Mouse (Mus musculus) small intestine, adult 2 months (tissue): Measurements from ENCODE around the gene Fbxo42. TPM values are rescaled to one million over a fixed set of nuclear protein-coding genes. Genes with fewer than 3 reads are reported as not detected.

Experiments
- H3K27ac ChIP-seq: fragments of 200-500 bp; 2 replicates; pipeline ENCODE4 v1.5.1; 2012; ENCODE audit warnings: low read depth, low read length, control low read depth, inconsistent platforms; ENCODE audit not compliant: insufficient read depth
- H3K27me3 ChIP-seq: fragments of 200-500 bp; 2 replicates; pipeline ENCODE4 v1.6.1; 2012; ENCODE audit warnings: mild to moderate bottlenecking, moderate library complexity, low read length, inconsistent platforms; ENCODE audit not compliant: control insufficient read depth, insufficient read depth
- H3K36me3 ChIP-seq: fragments of 200-500 bp; 2 replicates; pipeline ENCODE4 v1.6.1; 2012; ENCODE audit warnings: mild to moderate bottlenecking, low read length, control low read depth, inconsistent platforms; ENCODE audit not compliant: control insufficient read depth, insufficient read depth
- H3K4me1 ChIP-seq: fragments of 200-500 bp; 2 replicates; pipeline ENCODE4 v1.6.1; 2012; ENCODE audit warnings: low read length, inconsistent platforms, mixed read lengths; ENCODE audit not compliant: control insufficient read depth, insufficient read depth, insufficient read length
- H3K4me3 ChIP-seq: fragments of 200-500 bp; 2 replicates; pipeline ENCODE4 v1.5.1; 2012; ENCODE audit warnings: low read depth, mild to moderate bottlenecking, control low read depth, inconsistent platforms, low read length, moderate library complexity
- CTCF ChIP-seq: fragments of 200-500 bp; IDR thresholded peaks from 2 replicates; pipeline ENCODE4 v1.5.1; 2012; ENCODE audit warnings: low read depth, mild to moderate bottlenecking, control low read depth, inconsistent platforms, low read length, moderate library complexity, mixed read lengths; ENCODE audit not compliant: insufficient replicate concordance, insufficient read length; ENCODE audit errors: extremely low read depth
- POLR2A ChIP-seq: fragments of 200-500 bp; IDR thresholded peaks from 2 replicates; pipeline ENCODE4 v1.6.1; 2012; ENCODE audit warnings: low read depth, mild to moderate bottlenecking, control low read depth, inconsistent platforms, low read length, moderate library complexity
- WGBS: fragments of 180-500 bp; shearing (Covaris S2); methylation state at CpG from one replicate; pipeline ENCODE4 v1.1.7; 2018; 5-methylcytosine and 5-hydroxymethylcytosine counted together
- polyA plus RNA-seq: library from polyadenylated mRNA; depleted of rRNA; stranded (reverse); fragments of >200 nt; gene quantifications from 2 replicates; pipeline ENCODE4 v1.2.3, GENCODE M21; 2012

Gene Fbxo42
- polyA plus RNA-seq, 1 experiment, result 13.1 TPM

GRCm38 (mm10) chr4:141113831-141114230 is 33.9 kb upstream of the Fbxo42 start:
- Histone ChIP-seq H3K27me3 (no peaks in the 10 kb centered on the region), H3K4me3 (no peak overlapping the region), H3K36me3 (peaks cover 49% of the 10 kb centered on the region), H3K27ac (no peak overlapping the region), H3K4me1 (peaks cover 3% of the 10 kb centered on the region; the same call in 1 of the 2 replicates)
- WGBS, result 66% methylated on average over 7 of the region's 7 CpGs
- TF ChIP-seq POLR2A (no peak), CTCF (no peak)

GRCm38 (mm10) chr4:141114521-141114981 is 33.2 kb upstream of the Fbxo42 start:
- TF ChIP-seq POLR2A (no peak), CTCF (no peak)
- H3K27ac ChIP-seq, result peak overlapping the region; percentile 26; the same call in 1 of the 2 replicates

GRCm38 (mm10) chr4:141115398-141115797 is 32.3 kb upstream of the Fbxo42 start:
- Histone ChIP-seq H3K4me1 (peaks cover 3% of the 10 kb centered on the region; the same call in 1 of the 2 replicates), H3K27ac (no peak overlapping the region), H3K36me3 (peaks cover 49% of the 10 kb centered on the region), H3K27me3 (no peaks in the 10 kb centered on the region), H3K4me3 (no peak overlapping the region)
- no peak for TF ChIP-seq CTCF
- TF ChIP-seq POLR2A, result no peak
- WGBS, result 83% methylated on average over 8 of the region's 8 CpGs

More at GRCm38 (mm10) chr4:141114521-141114981, 33.2 kb upstream of the Fbxo42 start:
- peaks cover 3% of the 10 kb centered on the region; the same call in 1 of the 2 replicates for H3K4me1 ChIP-seq
- WGBS, result 84% methylated on average over 6 of the region's 6 CpGs
- no peaks in the 10 kb centered on the region for H3K27me3 ChIP-seq
- peaks cover 49% of the 10 kb centered on the region for H3K36me3 ChIP-seq
- no peak overlapping the region for H3K4me3 ChIP-seq

GRCm38 (mm10) chr4:141118691-141119090 is 29.0 kb upstream of the Fbxo42 start:
- Histone ChIP-seq H3K4me1 (peaks cover 5% of the 10 kb centered on the region; the same call in 1 of the 2 replicates), H3K27me3 (no peaks in the 10 kb centered on the region), H3K36me3 (peaks cover 37% of the 10 kb centered on the region), H3K27ac (no peak overlapping the region), H3K4me3 (no peak overlapping the region)
- 60% methylated on average over 4 of the region's 4 CpGs for WGBS
- TF ChIP-seq POLR2A, result no peak
- no peak for TF ChIP-seq CTCF

- Histone ChIP-seq H3K4me1 (peaks cover 2% of the 10 kb centered on the region; the same call in 1 of the 2 replicates), H3K36me3 (peaks cover 22% of the 10 kb centered on the region), H3K27ac (no peak overlapping the region), H3K4me3 (no peak overlapping the region), H3K27me3 (no peaks in the 10 kb centered on the region)
- WGBS, result 43% methylated on average over 11 of the region's 11 CpGs
- TF ChIP-seq POLR2A (no peak), CTCF (peak; percentile 53; the same call in 1 of the 2 replicates)
Observed at GRCm38 (mm10) chr4:141120700-141121099, 27.0 kb upstream of the Fbxo42 start.

GRCm38 (mm10) chr4:141122663-141123062 is 25.1 kb upstream of the Fbxo42 start:
- TF ChIP-seq POLR2A (no peak), CTCF (no peak)
- Histone ChIP-seq H3K4me3 (no peak overlapping the region), H3K27ac (no peak overlapping the region), H3K36me3 (peaks cover 10% of the 10 kb centered on the region), H3K4me1 (peaks cover 2% of the 10 kb centered on the region; the same call in 1 of the 2 replicates), H3K27me3 (no peaks in the 10 kb centered on the region)
- WGBS, result 72% methylated on average over 7 of the region's 7 CpGs

GRCm38 (mm10) chr4:141123065-141123464 is 24.6 kb upstream of the Fbxo42 start:
- H3K4me3 ChIP-seq, result no peak overlapping the region
- peaks cover 2% of the 10 kb centered on the region; the same call in 1 of the 2 replicates for H3K4me1 ChIP-seq
- TF ChIP-seq CTCF (no peak), POLR2A (no peak)
- no peaks in the 10 kb centered on the region for H3K27me3 ChIP-seq
- 29% methylated on average over 1 of the region's 1 CpGs for WGBS
- H3K27ac ChIP-seq, result no peak overlapping the region
- peaks cover 7% of the 10 kb centered on the region for H3K36me3 ChIP-seq
